Mouse (Mus musculus): ENCODE measurements around the gene Gm42420. TPM values are rescaled to one million over a fixed set of nuclear protein-coding genes. Genes with fewer than 3 reads are reported as not detected.

Gene Gm42420
- polyA plus RNA-seq, 1 experiment from 2014 or later: 2.2 TPM

DNA sequence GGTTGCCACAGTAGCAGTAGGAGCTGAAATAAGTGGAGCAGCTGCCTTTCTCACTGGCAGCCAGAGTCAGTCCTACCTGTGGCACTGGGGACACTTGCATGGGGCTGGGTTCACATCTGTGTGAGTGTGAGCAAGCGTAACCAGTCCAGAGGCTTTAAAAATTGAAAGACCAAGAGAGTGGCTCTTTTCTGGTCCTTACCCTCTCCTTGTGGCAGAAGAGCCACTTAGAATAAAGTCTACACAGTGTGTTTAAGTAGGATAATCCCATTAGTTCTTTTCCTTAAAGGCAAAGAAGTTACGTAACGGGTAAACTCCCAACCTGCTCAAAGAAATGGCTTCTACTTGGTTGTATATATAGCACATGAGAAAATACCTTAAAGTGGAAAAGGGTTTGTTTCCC is 15.3 kb downstream of the Gm42420 start:
- in situ Hi-C loops (cut with MboI; ENCODE audit: low pct_unique_long_range_greater_than_20kb): loop anchor here (25.0 kb wide), 1 partner anchor 186 kb away; no protein-coding TSS in a partner anchor
- POLR2A ChIA-PET: no interaction called here
- ATAC-seq: no peak
- no peaks in the 10 kb centered on the region for H3K27me3 ChIP-seq
- no peak for TF ChIP-seq CTCF (IDR thresholded peaks at IDR 0.05)
- no peak for DNase-seq (ENCODE audit: low read depth, low spot score)
- CTCF ChIA-PET: no interaction called here

DNA sequence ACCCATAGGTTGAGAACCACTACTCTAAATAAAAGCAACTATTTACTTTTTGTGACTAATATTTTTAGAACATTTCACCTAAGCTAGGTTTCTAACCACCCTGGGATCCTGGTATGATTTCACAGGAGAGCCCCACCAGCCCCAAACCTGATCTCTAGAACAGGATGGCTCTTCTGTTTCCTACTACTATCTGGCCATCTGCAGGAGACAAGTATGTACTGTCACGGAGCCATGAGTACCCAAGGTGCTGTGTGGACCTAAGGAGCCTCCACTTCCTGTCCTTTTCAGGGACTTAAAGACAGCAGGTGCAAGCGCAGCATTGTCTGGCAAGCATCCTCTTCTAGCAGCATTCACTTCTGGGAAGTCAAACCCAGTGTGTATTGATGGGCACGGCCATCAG is 16.3 kb downstream of the Gm42420 start:
- ChIA-PET POLR2A (no interaction called here), CTCF (no interaction called here)
- no peak for DNase-seq (ENCODE audit: low read depth, low spot score)
- H3K27me3 ChIP-seq: no peaks in the 10 kb centered on the region
- ATAC-seq: no peak
- no peak for TF ChIP-seq CTCF (IDR thresholded peaks at IDR 0.05)
- in situ Hi-C loops (cut with MboI; ENCODE audit: low pct_unique_long_range_greater_than_20kb): loop anchor here (25.0 kb wide), 1 partner anchor 185 kb away; no protein-coding TSS in a partner anchor

DNA sequence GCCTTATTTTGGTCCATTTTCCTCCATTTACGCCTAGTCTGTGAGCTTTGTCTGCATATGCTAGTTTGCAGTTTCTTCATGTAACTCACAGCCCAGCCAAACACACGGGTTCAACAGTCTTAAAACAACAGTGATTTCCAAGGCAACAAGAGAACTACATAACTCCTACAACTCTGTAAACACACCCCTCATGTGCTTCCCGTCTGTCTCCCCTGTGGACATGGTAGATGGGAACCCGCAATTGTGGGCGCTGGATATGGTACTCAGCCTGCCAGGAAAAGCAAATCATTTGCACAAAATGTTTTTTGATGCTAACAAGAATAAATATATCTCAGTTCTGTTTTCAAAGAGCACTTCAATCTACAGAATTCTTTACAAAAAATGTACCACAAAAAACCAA is 19.0 kb downstream of the Gm42420 start:
- DNase-seq (ENCODE audit: low read depth, low spot score): no peak
- CTCF ChIA-PET: no interaction called here
- no peak for TF ChIP-seq CTCF (IDR thresholded peaks at IDR 0.05)
- in situ Hi-C loops (cut with MboI; ENCODE audit: low pct_unique_long_range_greater_than_20kb): loop anchor here (25.0 kb wide), 1 partner anchor 183 kb away; no protein-coding TSS in a partner anchor
- H3K27me3 ChIP-seq: no peaks in the 10 kb centered on the region
- POLR2A ChIA-PET: no interaction called here
- ATAC-seq: no peak

DNA sequence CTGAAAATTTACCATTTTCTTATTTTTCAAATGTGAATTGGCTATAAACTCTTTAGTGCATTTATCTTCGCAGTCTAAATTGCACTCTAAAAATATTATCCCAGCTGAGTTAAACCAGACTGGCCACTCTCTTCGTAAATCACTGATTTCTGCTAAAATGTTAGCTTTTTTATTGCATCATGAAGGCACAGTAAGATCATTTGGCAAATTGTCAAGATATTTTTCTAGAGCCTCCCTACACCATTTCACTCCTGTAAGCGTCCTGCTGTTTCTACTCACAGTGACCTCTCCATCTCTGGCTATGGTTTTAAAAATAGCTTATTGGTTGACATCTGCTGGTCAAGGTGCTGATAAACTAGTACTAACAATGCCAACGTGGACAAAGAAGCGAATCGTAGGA is 20.5 kb downstream of the Gm42420 start:
- ChIA-PET POLR2A (no interaction called here), CTCF (interaction anchor here (1.0 to 1.6 kb wide), 3 partner anchors 10 to 177 kb away, joined by 3 to 5 read pairs (median 3); no protein-coding TSS in a partner anchor)
- in situ Hi-C loops (cut with MboI; ENCODE audit: low pct_unique_long_range_greater_than_20kb): loop anchor here (25.0 kb wide), 1 partner anchor 181 kb away; no protein-coding TSS in a partner anchor
- TF ChIP-seq CTCF (IDR thresholded peaks at IDR 0.05): no peak
- DNase-seq (ENCODE audit: low read depth, low spot score) (no peak), ATAC-seq (no peak)
- H3K27me3 ChIP-seq: no peaks in the 10 kb centered on the region

DNA sequence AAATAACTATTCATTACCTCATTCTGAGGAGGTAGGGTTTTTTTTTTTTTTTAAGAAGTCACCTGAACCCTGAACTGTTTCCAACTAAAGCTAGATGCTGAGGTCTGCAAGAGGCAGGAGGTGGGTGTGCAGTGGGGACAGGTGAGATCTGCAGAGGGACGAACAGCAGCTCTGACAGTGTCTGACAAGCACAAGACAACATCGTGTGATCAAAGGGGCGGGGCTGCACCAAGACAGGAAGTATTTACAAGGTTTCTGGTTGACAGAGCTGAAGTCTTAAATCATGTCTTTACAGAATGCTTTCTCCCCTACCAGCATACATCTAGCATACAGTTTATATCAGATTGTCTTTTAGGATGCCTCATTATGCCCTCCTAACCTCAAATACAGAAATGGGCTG is 21.3 kb downstream of the Gm42420 start:
- no peak for DNase-seq (ENCODE audit: low read depth, low spot score)
- POLR2A ChIA-PET: interaction anchor here (0.5 to 0.6 kb wide), 2 partner anchors 18 to 509 kb away, joined by 3 read pairs; no protein-coding TSS in a partner anchor
- H3K27me3 ChIP-seq: no peaks in the 10 kb centered on the region
- CTCF ChIA-PET: interaction anchor here (0.6 to 1.6 kb wide), 4 partner anchors 9 to 176 kb away, joined by 3 to 5 read pairs (median 3); no protein-coding TSS in a partner anchor
- ATAC-seq: no peak
- in situ Hi-C loops (cut with MboI; ENCODE audit: low pct_unique_long_range_greater_than_20kb): loop anchor here (25.0 kb wide), 1 partner anchor 180 kb away; no protein-coding TSS in a partner anchor
- no peak for TF ChIP-seq CTCF (IDR thresholded peaks at IDR 0.05)

GRCm38 (mm10) chr6:39607365-39607764 is 21.8 kb downstream of the Gm42420 start:
- TF ChIP-seq CTCF (IDR thresholded peaks at IDR 0.05): no peak
- DNase-seq (ENCODE audit: low read depth, low spot score) (no peak), ATAC-seq (no peak)
- no peaks in the 10 kb centered on the region for H3K27me3 ChIP-seq
- CTCF ChIA-PET: interaction anchor here (0.6 to 1.6 kb wide), 3 partner anchors 9 to 111 kb away, joined by 3 to 5 read pairs (median 3); no protein-coding TSS in a partner anchor
- in situ Hi-C loops (cut with MboI; ENCODE audit: low pct_unique_long_range_greater_than_20kb): loop anchor here (25.0 kb wide), 1 partner anchor 180 kb away; no protein-coding TSS in a partner anchor
- POLR2A ChIA-PET: interaction anchor here (0.5 to 0.6 kb wide), 2 partner anchors 18 to 510 kb away, joined by 3 read pairs; no protein-coding TSS in a partner anchor

DNA sequence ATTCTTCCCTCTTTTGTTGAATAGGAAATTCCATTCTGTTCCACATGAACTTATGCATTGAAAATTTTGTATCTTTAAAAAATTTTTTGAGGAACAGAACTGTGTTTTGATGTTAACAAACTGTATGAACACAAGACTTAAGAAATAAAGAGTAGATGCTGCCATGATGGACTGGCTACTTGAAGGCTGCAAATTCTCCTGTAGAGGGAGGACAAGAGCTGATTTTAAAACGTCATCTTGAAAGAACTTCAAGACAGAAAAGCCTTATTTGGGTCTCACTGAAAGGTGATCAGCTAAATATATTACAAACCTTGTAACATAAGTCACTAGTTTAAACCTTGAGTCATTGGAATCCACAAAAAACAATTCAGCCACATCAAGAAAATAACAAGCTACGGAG is 24.7 kb downstream of the Gm42420 start:
- TF ChIP-seq CTCF (IDR thresholded peaks at IDR 0.05): no peak
- in situ Hi-C loops (cut with MboI; ENCODE audit: low pct_unique_long_range_greater_than_20kb): loop anchor here (25.0 kb wide), 1 partner anchor 177 kb away; no protein-coding TSS in a partner anchor
- H3K27me3 ChIP-seq: no peaks in the 10 kb centered on the region
- ChIA-PET CTCF (no interaction called here), POLR2A (no interaction called here)
- DNase-seq (ENCODE audit: low read depth, low spot score) (no peak), ATAC-seq (no peak)

GRCm38 (mm10) chr6:39611296-39611695 is 25.7 kb downstream of the Gm42420 start:
- no peaks in the 10 kb centered on the region for H3K27me3 ChIP-seq
- ChIA-PET CTCF (no interaction called here), POLR2A (no interaction called here)
- ATAC-seq (no peak), DNase-seq (ENCODE audit: low read depth, low spot score) (peak; percentile 6)
- in situ Hi-C loops (cut with MboI; ENCODE audit: low pct_unique_long_range_greater_than_20kb): loop anchor here (25.0 kb wide), 1 partner anchor 176 kb away; no protein-coding TSS in a partner anchor
- no peak for TF ChIP-seq CTCF (IDR thresholded peaks at IDR 0.05)

Other genes with a start within 250 kb of the Gm42420 start
- 71.7 TPM for gene Slc37a3, start 208.1 kb upstream of the Gm42420 start, polyA plus RNA-seq (2021)
- gene Rab19, start 204.6 kb upstream of the Gm42420 start, polyA plus RNA-seq (2021): 0.15 TPM
- gene Mkrn1, start 165.3 kb upstream of the Gm42420 start, polyA plus RNA-seq (2021): 58.7 TPM
- gene Dennd2a, start 27.9 kb upstream of the Gm42420 start, polyA plus RNA-seq (2021): 52.7 TPM
- gene Adck2, start 11.9 kb upstream of the Gm42420 start, polyA plus RNA-seq (2021): 19.6 TPM
- gene Ndufb2, start 6.8 kb downstream of the Gm42420 start, polyA plus RNA-seq (2021): 219 TPM
- gene Braf, start 139.7 kb downstream of the Gm42420 start, polyA plus RNA-seq (2021): 13.2 TPM
- 69.3 TPM for gene Mrps33, start 225.2 kb downstream of the Gm42420 start, polyA plus RNA-seq (2021)